Comparison of ENCODE assay signal across 31 mouse cellular contexts in the genomic region with DNA sequence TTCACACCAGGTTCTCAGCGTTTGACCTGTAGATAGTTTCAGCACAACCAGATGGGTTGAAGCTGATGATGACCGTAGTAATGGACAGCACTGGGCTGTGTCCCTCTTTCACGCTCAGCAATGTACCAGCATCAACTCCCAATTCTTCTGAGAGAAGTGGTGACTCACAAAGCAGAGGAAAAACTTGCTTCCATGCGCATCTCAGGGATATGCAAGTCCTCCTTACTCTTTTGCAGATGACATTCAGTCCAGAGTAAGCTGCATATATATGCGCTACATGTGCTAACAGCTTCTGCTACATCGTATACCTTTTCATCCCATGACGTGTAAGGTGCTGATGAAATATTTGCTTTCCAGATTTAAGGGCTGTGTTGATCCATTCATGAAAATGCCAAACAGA.
DNase-seq lines count a peak whose midpoint lies in the region; ATAC-seq and TF ChIP-seq lines count a peak whose summit lies in the region.
"Had no signal": no experiment of that assay in that cellular context is flagged by ENCODE, and none has a peak within 500 bp of the region (broad histone marks: within the 10 kb centered on the region; RNA-seq: fewer than 3 reads in every experiment).

No protein-coding gene starts in this region.

- H3K27ac ChIP-seq in stomach, embryonic 15.5 days = no peak overlapping the region
- H3K27ac ChIP-seq in stomach, postnatal 0 days (replicated peaks) = no peak overlapping the region
- no peak overlapping the region for H3K27ac ChIP-seq in liver, embryonic 16.5 days (ENCODE audit: low read length)
- H3K27ac ChIP-seq: embryonic facial prominence, embryonic 10.5 days; embryonic facial prominence, embryonic 15.5 days; forebrain, embryonic 12.5 days; heart, embryonic 10.5 days; heart, embryonic 15.5 days; hindbrain, embryonic 13.5 days; kidney, postnatal 0 days; limb, embryonic 12.5 days; liver, embryonic 14.5 days; midbrain, embryonic 10.5 days; midbrain, embryonic 15.5 days; neural tube, embryonic 15.5 days had no signal

- no peak for DNase-seq in lung, adult 2 months
- no peak for DNase-seq in lung, postnatal 10 days
- DNase-seq in stomach, postnatal 0 days (ENCODE audit: low spot score) = no peak
- DNase-seq in cerebellum, adult 9-11 months = no peak
- DNase-seq: adrenal gland, adult 2 months; adrenal gland, postnatal 36 days; B cell, adult 2 months; cerebellum, adult 2 months; cerebellum, postnatal 25 days; forebrain, postnatal 0 days; gastrocnemius, postnatal 14 days; heart, postnatal 36 days; kidney, adult 8-10 months; right cerebral cortex, postnatal 14 days; thymus, postnatal 4 days had no signal

- H3K4me2 ChIP-seq in stomach, embryonic 15.5 days = peak overlapping the region; percentile 33; the same call in 1 of the 2 replicates
- no peak overlapping the region for H3K4me2 ChIP-seq in stomach, postnatal 0 days (replicated peaks; ENCODE audit: low read depth)
- 0 out of 2 replicates have a peak overlapping the region, but pooled peaks have one; percentile 2 for H3K4me2 ChIP-seq in liver, embryonic 16.5 days (ENCODE audit: low read depth, low read length)
- H3K4me2 ChIP-seq: embryonic facial prominence, embryonic 15.5 days; forebrain, embryonic 12.5 days; hindbrain, embryonic 13.5 days; limb, embryonic 12.5 days; midbrain, embryonic 15.5 days; neural tube, embryonic 15.5 days had no signal

- H3K36me3 ChIP-seq in stomach, embryonic 15.5 days = no peaks in the 10 kb centered on the region
- H3K36me3 ChIP-seq in stomach, postnatal 0 days (ENCODE audit: control insufficient read depth, insufficient read depth, low read length) = no peaks in the 10 kb centered on the region
- H3K36me3 ChIP-seq in liver, embryonic 16.5 days (ENCODE audit: control insufficient read depth, insufficient read depth) = no peaks in the 10 kb centered on the region
- H3K36me3 ChIP-seq: embryonic facial prominence, embryonic 10.5 days; embryonic facial prominence, embryonic 15.5 days; forebrain, embryonic 12.5 days; heart, embryonic 10.5 days; heart, embryonic 15.5 days; hindbrain, embryonic 13.5 days; limb, embryonic 12.5 days; midbrain, embryonic 10.5 days; midbrain, embryonic 15.5 days; neural tube, embryonic 15.5 days had no signal

- no peaks in the 10 kb centered on the region for H3K4me1 ChIP-seq in lung, adult 2 months (ENCODE audit: control insufficient read depth, insufficient read depth, low read length)
- H3K4me1 ChIP-seq in stomach, embryonic 15.5 days = 0 out of 2 replicates have a peak, but pooled peaks cover 11% of the 10 kb centered on the region
- peaks cover 3% of the 10 kb centered on the region; the same call in 1 of the 2 replicates for H3K4me1 ChIP-seq in stomach, postnatal 0 days (replicated peaks; ENCODE audit: control insufficient read depth, insufficient read depth)
- no peaks in the 10 kb centered on the region for H3K4me1 ChIP-seq in liver, embryonic 16.5 days (ENCODE audit: control insufficient read depth, low read depth, low read length)

- TF ChIP-seq CTCF in lung, adult 2 months (IDR thresholded peaks at IDR 0.05; ENCODE audit: insufficient read depth, low read length) = no peak
- no peak for TF ChIP-seq CTCF in stomach, postnatal 0 days (IDR thresholded peaks at IDR 0.05; ENCODE audit: low read depth)

- H3K9ac ChIP-seq in stomach, embryonic 15.5 days = no peak overlapping the region
- H3K9ac ChIP-seq in stomach, postnatal 0 days (ENCODE audit: low read length) = no peak overlapping the region
- no peak overlapping the region for H3K9ac ChIP-seq in liver, embryonic 16.5 days (ENCODE audit: low read depth, low read length)
- H3K9ac ChIP-seq: embryonic facial prominence, embryonic 15.5 days; forebrain, embryonic 12.5 days; forebrain, postnatal 0 days; heart, embryonic 15.5 days; hindbrain, embryonic 13.5 days; limb, embryonic 12.5 days; liver, embryonic 14.5 days; midbrain, embryonic 15.5 days; neural tube, embryonic 15.5 days had no signal

- H3K27me3 ChIP-seq in stomach, embryonic 15.5 days (replicated peaks) = no peaks in the 10 kb centered on the region
- H3K27me3 ChIP-seq in stomach, postnatal 0 days (ENCODE audit: control insufficient read depth, insufficient read depth, low read length) = no peaks in the 10 kb centered on the region
- H3K27me3 ChIP-seq in liver, embryonic 16.5 days (ENCODE audit: control insufficient read depth, insufficient read depth, low read depth, low read length) = no peaks in the 10 kb centered on the region
- H3K27me3 ChIP-seq: embryonic facial prominence, embryonic 15.5 days; heart, embryonic 15.5 days; hindbrain, embryonic 13.5 days; limb, embryonic 12.5 days; midbrain, embryonic 15.5 days; neural tube, embryonic 15.5 days had no signal

- no peak for TF ChIP-seq EP300 in stomach, postnatal 0 days (optimal IDR thresholded peaks at IDR 0.05)

- no peak for ATAC-seq in stomach, embryonic 15.5 days (ENCODE audit: insufficient read depth, low FRiP score, low read depth)
- ATAC-seq in stomach, postnatal 0 days (ENCODE audit: low FRiP score, low TSS enrichment) = no peak
- no peak for ATAC-seq in liver, embryonic 16.5 days (ENCODE audit: low read depth)
- ATAC-seq: activated CD4-positive, CD25-positive, alpha-beta regulatory T cell, adult 4 months; forebrain, postnatal 0 days; intestine, embryonic 16.5 days; midbrain, embryonic 15.5 days had no signal

- no peaks in the 10 kb centered on the region for H3K9me3 ChIP-seq in stomach, embryonic 15.5 days
- no peaks in the 10 kb centered on the region for H3K9me3 ChIP-seq in stomach, postnatal 0 days (ENCODE audit: control insufficient read depth, low read length)
- H3K9me3 ChIP-seq in liver, embryonic 16.5 days (replicated peaks; ENCODE audit: control insufficient read depth, low read length) = no peaks in the 10 kb centered on the region
- H3K9me3 ChIP-seq: embryonic facial prominence, embryonic 10.5 days; embryonic facial prominence, embryonic 15.5 days; forebrain, embryonic 12.5 days; heart, embryonic 10.5 days; heart, embryonic 15.5 days; hindbrain, embryonic 13.5 days; limb, embryonic 12.5 days; midbrain, embryonic 10.5 days; midbrain, embryonic 15.5 days; neural tube, embryonic 15.5 days had no signal

- H3K4me3 ChIP-seq in lung, adult 2 months (replicated peaks; ENCODE audit: extremely low read depth, low read depth, low read length) = peak overlapping the region; percentile 16
- no peak overlapping the region for H3K4me3 ChIP-seq in stomach, embryonic 15.5 days (replicated peaks)
- H3K4me3 ChIP-seq in stomach, postnatal 0 days (ENCODE audit: low read depth, low read length) = no peak overlapping the region
- H3K4me3 ChIP-seq in liver, embryonic 16.5 days (ENCODE audit: low read depth, low read length) = no peak overlapping the region
- H3K4me3 ChIP-seq: embryonic facial prominence, embryonic 10.5 days; embryonic facial prominence, embryonic 15.5 days; forebrain, embryonic 12.5 days; heart, embryonic 10.5 days; heart, embryonic 15.5 days; hindbrain, embryonic 13.5 days; limb, embryonic 12.5 days; midbrain, embryonic 10.5 days; midbrain, embryonic 15.5 days; neural tube, embryonic 15.5 days had no signal

- no peak for TF ChIP-seq POLR2A in lung, adult 2 months (IDR thresholded peaks at IDR 0.05; ENCODE audit: borderline replicate concordance, extremely low read depth, low read depth, low read length)

- WGBS in lung, adult 2 months = 53% methylated on average over 7 of the region's 7 CpGs
- 64% methylated on average over 7 of the region's 7 CpGs for WGBS in stomach, embryonic 15.5 days
- WGBS in stomach, postnatal 0 days = 44% methylated on average over 7 of the region's 7 CpGs
- WGBS in liver, embryonic 16.5 days (ENCODE audit: insufficient replicate concordance) = 65% methylated on average over 7 of the region's 7 CpGs
